10 mouse cellular contexts compared by ENCODE assay signal in the genomic region with DNA sequence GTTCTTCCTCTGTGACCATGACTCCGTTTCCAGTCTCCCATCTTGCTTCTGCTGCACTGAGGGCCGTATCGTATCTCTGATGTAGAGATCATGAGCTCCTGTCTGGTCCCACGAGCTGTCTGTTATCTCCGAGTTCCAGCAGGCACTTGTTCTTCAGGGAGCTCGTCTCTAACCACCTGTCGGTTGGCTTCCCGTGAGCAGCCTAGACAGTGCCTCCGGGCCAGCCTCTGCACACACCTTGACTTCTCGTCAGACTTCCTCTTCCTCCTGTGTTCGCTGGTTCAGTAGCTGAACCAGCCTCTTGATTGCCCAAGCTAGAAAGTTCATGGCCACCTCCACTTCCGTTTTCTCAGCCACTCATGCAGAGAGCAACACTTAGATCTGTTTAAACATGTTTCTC. TPM values are rescaled to one million over a fixed set of nuclear protein-coding genes. Genes with fewer than 3 reads are reported as not detected.
DNase-seq lines count a peak whose midpoint lies in the region; ATAC-seq and TF ChIP-seq lines count a peak whose summit lies in the region.
"Had no signal": no experiment of that assay in that cellular context is flagged by ENCODE, and none has a peak within 500 bp of the region (broad histone marks: within the 10 kb centered on the region; RNA-seq: fewer than 3 reads in every experiment).

No protein-coding gene starts in this region.

- no peak for TF ChIP-seq CTCF in bone marrow macrophage, adult 2 months (IDR thresholded peaks at IDR 0.05; ENCODE audit: low read depth, low read length)
- 0 out of 2 replicates have a peak, but pooled peaks have one; percentile 20 for TF ChIP-seq CTCF in liver, postnatal 0 days (IDR thresholded peaks at IDR 0.05; ENCODE audit: low read depth)

- H3K27me3 ChIP-seq in liver, postnatal 0 days (ENCODE audit: insufficient read depth, low read length), result no peaks in the 10 kb centered on the region
- H3K27me3 ChIP-seq: heart, embryonic 15.5 days; neural tube, embryonic 13.5 days had no signal

- peak overlapping the region; percentile 70 for H3K4me2 ChIP-seq in liver, postnatal 0 days (ENCODE audit: low read depth, low read length)
- H3K4me2 ChIP-seq: heart, embryonic 15.5 days; neural tube, embryonic 13.5 days had no signal

- H3K9ac ChIP-seq in liver, postnatal 0 days (replicated peaks), result 0 out of 2 replicates have a peak overlapping the region, but pooled peaks have one; percentile 32
- H3K9ac ChIP-seq: heart, embryonic 15.5 days; neural tube, embryonic 13.5 days had no signal

- no peak overlapping the region for H3K27ac ChIP-seq in bone marrow macrophage, adult 2 months (ENCODE audit: insufficient read depth, low read depth, low read length)
- H3K27ac ChIP-seq in liver, postnatal 0 days (ENCODE audit: low read depth), result peak overlapping the region; percentile 72
- H3K27ac ChIP-seq: heart, embryonic 15.5 days; neural tube, embryonic 13.5 days had no signal

- H3K9me3 ChIP-seq in liver, postnatal 0 days (ENCODE audit: low read length), result no peaks in the 10 kb centered on the region
- H3K9me3 ChIP-seq: heart, embryonic 15.5 days; neural tube, embryonic 13.5 days had no signal

- peaks cover 24% of the 10 kb centered on the region for H3K4me1 ChIP-seq in bone marrow macrophage, adult 2 months (ENCODE audit: control insufficient read depth, insufficient read depth, low read length)
- H3K4me1 ChIP-seq in liver, postnatal 0 days (ENCODE audit: insufficient read depth), result peaks cover 30% of the 10 kb centered on the region

- peak overlapping the region; percentile 6; the same call in 1 of the 2 replicates for H3K4me3 ChIP-seq in bone marrow macrophage, adult 2 months (ENCODE audit: insufficient read depth, low read length)
- peak overlapping the region; percentile 34 for H3K4me3 ChIP-seq in liver, postnatal 0 days (ENCODE audit: low read depth, low read length)
- H3K4me3 ChIP-seq: heart, embryonic 15.5 days; neural tube, embryonic 13.5 days had no signal

- no peak for TF ChIP-seq POLR2A in bone marrow macrophage, adult 2 months (IDR thresholded peaks at IDR 0.05; ENCODE audit: borderline replicate concordance, low read depth, low read length)

- peaks cover 86% of the 10 kb centered on the region for H3K36me3 ChIP-seq in liver, postnatal 0 days (replicated peaks; ENCODE audit: insufficient read depth, low read length)

- ATAC-seq in liver, postnatal 0 days, result peak; percentile 93

- TF ChIP-seq EP300 in liver, postnatal 0 days (IDR thresholded peaks at IDR 0.05; ENCODE audit: low read depth), result peak; percentile 91

- WGBS in liver, postnatal 0 days (ENCODE audit: insufficient replicate concordance), result 31% methylated on average over 12 of the region's 12 CpGs

- peak; percentile 31 to 72 for DNase-seq in adrenal gland, adult (ENCODE audit: inconsistent age in 2 of 2, low spot score in 1 of 2)
- no peak for DNase-seq in adrenal gland, postnatal 25 days
- DNase-seq in liver, postnatal 0 days, result peak; percentile 65
- DNase-seq in spleen, postnatal 14 days (ENCODE audit: low spot score in 2 of 2), result peak; percentile 45 to 52
- no peak for DNase-seq in kidney, postnatal 14 days
- no peak for DNase-seq in embryo, embryonic 11 days
- DNase-seq in yolk sac, embryonic 10.5 days (ENCODE audit: low spot score), result no peak

RNA-seq across cellular contexts. Expression of gene Rnf145, which starts 10.4 kb away (rescaled TPM):
- 61.7 and 111 TPM in 2 replicates for total RNA-seq in adrenal gland, postnatal 25 days (2021)
- 36.2 and 43.3 TPM in 2 replicates for polyA plus RNA-seq in bone marrow macrophage, adult 2 months (2012; ENCODE audit: insufficient read depth, insufficient read length, missing spikeins)
- polyA plus RNA-seq in liver, postnatal 0 days (2015; fragmentation: Nextera tagmentation; extraction: Ambion mirVana), result 31.9 and 32.7 TPM in 2 replicates

RNA-seq across cellular contexts. Expression of gene Ublcp1, which starts 58.9 kb away (rescaled TPM):
- 48.2 and 49.6 TPM in 2 replicates for total RNA-seq in adrenal gland, postnatal 25 days (2021)
- 9.7 and 16.5 TPM in 2 replicates for polyA plus RNA-seq in bone marrow macrophage, adult 2 months (2012; ENCODE audit: insufficient read depth, insufficient read length, missing spikeins)
- 40.8 and 40.9 TPM in 2 replicates for polyA plus RNA-seq in liver, postnatal 0 days (2015; fragmentation: Nextera tagmentation; extraction: Ambion mirVana)

Comparison
In these comparisons a context has a peak if more than half of its experiments do, and no peak if none do; other contexts are left out.
1. DNase-seq: peak in adrenal gland, adult (2 of 2), liver, postnatal 0 days (single experiment) and spleen, postnatal 14 days (2 of 2); none in adrenal gland, postnatal 25 days (single experiment), kidney, postnatal 14 days (single experiment), embryo, embryonic 11 days (single experiment) and yolk sac, embryonic 10.5 days (single experiment).